Mouse (Mus musculus) neutrophil, adult 5-6 weeks (primary cell): ENCODE results near the gene Ly6g5b. TPM values are rescaled to one million over a fixed set of nuclear protein-coding genes. Genes with fewer than 3 reads are reported as not detected.

Experiments used
- ATAC-seq: fragments of 151-379, 151-347 bp; 2 replicates; pipeline ENCODE4 v1.8.0; 2017; ENCODE audit warnings: mild to moderate bottlenecking, moderate TSS enrichment; ENCODE audit not compliant: insufficient number of reproducible peaks, poor library complexity, low FRiP score, severe bottlenecking; ENCODE audit errors: extremely low read depth
- total RNA-seq: library from RNA; stranded (forward); fragments of 200-1000 nt; gene quantifications from 2 replicates; pipeline ENCODE4 v1.2.3, GENCODE M21; 2017

Ly6g5b gene
- total RNA-seq, 1 experiment from 2014 or later: 0.58 TPM

DNA sequence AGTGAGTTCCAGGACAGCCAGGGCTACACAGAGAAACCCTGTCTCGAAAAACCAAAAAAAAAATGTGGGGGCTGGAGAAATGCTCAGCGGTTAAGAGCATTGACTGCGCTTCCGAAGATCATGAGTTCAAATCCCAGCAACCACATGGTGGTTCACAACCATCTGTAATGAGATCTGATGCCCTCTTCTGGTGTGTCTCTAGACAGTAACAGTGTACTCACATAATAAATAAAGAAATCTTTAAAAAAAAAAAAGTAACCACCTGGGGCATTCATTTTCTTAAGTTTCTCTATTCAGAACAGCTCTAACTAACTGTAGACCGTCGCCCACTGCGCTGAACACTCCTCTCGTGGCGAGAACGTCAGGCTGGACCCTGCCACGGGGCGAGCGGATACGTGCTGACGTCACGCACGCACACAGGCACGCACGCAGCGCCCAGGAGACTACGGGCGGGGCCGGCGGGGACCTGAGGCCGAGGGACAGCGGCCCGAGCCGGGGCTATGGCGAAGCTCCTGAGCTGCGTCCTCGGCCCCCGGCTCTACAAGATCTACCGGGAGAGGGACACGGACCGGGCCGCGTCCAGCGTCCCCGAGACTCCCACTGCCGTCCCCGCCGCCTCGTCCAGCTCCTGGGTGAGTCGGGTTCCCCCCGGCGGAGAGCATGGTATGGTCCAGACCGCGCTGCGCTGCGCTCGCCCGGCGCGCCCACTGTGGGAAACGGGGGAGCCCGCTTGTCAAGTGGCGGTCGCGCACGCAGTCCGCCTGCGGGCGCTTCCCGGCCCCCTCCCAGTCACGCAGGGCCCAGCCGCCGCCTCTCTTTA lies 26.2 kb downstream of the Ly6g5b start, which contains the start of gene Abhd16a:
TSS of gene Abhd16a (plus strand) at position 439 of the 820 bp plus-strand sequence.
- peak; percentile 95 for ATAC-seq

DNA sequence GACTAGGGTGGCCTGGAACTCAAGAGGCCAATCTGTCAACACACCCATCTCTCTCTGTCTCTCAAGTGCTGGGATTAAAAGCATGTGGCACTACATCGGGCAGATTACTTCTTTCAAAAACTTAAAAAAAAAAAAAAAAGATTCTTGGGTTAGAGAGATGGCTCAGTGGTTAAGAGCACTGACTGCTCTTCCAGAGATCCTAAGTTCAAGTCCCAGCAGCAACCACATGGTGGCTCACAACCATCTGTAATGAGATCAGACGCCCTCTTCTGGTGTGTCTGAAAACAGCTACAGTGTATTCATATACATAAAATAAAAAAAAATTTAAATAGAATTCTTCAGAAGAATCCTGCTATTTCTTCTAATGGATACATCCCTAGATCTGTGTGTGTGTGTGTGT lies 27.1 kb downstream of the Ly6g5b start:
- no peak for ATAC-seq

DNA sequence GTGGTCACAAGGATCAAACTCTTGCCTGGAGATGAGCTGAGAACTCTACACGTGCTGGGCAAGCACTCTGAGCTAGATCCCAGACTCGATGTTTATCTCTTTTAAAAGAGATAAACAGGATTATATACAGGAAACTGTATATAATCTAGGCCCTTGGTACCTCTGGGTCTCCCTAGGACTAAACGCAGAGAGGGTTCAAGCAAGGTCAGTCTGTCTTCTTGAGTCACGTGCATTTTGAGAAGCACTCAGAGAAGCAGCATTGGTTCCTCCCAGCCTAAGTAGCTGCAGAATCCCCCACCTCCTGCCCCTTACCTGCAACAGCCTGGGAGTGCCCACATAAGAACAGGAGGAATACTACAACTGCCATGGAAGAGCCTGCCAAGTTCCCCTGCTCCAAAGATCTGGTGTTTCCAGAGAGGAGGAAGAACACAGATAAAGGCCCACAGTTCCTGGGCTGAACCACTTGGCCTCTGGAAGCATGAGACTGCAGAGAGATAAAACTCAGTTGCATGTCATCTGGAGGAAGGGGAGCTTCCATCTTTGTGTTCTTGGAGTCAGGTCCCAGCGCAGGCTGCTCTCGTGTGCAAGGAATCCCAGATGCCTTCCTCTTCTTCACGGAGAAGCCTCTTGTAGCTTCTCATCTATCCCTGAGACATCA lies 29.9 kb downstream of the Ly6g5b start, which contains the start of gene Ly6g6f:
TSS of gene Ly6g6f (minus strand) at position 403 of the 658 bp plus-strand sequence.
- no peak for ATAC-seq

DNA sequence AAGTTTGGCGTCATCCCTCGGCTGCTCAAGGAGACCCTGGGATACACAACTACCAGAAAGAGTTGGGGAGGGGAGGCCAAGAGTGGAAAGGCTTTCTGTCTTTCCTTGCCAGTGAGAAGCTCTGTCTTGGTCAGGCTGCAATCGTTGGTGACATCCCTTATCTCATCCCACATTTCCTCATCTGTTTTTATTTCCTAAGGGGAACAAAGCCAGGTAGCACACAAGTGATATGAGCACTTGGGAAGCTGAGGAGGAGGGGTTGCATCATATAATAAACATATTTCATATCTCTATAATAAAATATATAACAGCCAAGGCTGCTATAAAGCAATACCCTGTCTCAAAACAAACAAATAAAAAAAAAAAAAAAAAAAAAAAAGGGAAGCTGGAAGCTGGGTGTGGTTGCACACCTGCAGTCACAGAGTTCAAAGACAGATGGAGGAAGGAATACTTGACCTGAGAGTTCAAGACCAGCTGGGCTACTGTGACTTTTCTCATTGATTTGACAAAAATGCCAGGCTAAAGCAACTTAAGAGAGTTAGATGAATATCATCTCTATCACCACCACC lies 31.2 kb downstream of the Ly6g5b start:
- ATAC-seq: no peak

DNA sequence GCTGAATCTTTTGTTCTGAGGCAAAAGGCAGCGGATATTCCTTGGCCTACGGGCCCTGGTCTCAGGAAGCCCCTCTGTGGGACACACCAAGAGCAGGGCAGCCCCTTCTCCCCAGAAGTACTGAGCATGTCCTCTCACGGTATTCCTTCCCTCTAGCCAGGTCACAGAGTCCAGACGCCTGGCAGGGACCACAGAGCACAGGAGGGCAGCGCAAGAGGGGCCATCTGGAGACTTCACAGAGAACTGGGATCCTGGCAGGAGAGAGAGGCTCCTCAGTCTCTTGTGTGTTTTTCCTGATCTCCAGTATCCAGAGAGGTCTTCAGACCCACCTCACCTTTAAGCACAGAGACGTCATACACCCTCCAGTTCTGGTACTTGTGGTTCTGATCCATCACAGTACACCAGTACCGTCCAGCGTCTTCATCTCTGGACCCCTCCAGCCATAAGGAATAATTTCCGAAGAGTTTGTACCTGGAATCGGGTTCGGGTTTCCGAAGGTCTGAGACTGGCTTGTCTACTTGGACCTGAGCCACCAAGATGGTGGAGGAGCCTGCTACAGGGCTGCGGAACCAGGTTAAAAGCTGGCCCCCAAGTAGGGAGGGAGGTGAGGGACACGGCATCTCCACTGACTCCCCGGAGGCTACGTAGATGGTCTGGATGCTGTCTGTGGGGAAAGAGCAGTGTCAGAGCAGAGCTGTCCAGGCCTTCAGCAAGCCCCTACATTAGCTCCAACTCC lies 32.2 kb downstream of the Ly6g5b start:
- no peak for ATAC-seq

DNA sequence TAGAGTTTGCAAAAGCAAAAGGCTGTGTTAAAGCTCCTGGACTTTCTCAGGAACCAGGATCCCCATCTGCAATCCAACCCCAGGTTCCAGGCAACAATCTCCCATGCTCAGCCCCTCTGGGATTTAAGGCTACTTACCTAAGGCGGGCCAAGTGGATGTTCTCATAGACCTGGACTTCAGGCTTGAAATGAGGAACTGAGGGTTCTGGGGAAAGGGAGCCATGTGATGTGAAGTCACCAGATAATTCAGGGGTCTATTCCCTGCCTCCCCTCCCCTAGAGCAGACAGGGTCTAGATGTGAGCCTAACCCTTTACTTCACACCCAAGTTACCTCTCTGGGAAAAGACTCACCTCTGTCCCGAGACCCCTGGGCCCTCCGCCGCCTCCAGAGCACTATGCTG lies 34.5 kb downstream of the Ly6g5b start:
- no peak for ATAC-seq

DNA sequence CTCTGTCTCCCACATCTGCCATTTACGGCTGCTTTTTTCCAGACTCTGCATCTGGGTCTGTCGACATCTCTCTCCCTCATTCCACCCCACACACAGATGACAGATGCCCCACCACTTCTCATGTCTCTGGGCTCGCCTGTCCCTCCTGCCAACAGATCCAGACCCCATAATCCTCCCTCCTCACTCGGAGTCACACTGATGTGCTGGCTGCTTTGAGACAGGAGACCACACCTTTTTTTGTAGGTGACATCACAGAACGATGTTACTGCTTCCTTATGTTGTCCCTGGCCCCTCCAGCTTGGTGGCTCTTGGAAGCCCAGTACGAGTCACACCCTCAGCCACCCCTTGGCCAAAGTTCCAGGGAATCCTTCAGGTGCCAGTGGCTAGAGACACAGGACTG lies 35.0 kb downstream of the Ly6g5b start:
- ATAC-seq: no peak

DNA sequence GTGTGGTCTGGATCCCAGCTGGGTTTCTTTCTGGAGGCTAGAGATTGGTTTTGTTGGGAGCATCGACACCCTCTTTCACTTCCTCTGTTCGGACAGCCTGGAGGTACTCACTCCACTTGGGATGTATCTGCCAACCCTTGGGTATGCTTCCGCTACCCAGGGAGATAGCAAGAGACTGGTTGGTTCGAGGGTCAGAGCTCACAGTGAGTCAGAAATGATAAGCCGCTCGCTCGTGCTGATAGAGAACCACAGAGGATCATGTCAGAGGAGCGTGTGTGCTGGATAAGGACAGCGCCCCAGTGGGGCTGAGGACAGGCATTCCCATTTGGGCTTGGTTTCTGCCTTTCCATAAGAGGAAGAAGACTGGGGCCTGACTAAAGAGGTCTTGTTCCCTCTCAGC lies 35.5 kb downstream of the Ly6g5b start:
- no peak for ATAC-seq

DNA sequence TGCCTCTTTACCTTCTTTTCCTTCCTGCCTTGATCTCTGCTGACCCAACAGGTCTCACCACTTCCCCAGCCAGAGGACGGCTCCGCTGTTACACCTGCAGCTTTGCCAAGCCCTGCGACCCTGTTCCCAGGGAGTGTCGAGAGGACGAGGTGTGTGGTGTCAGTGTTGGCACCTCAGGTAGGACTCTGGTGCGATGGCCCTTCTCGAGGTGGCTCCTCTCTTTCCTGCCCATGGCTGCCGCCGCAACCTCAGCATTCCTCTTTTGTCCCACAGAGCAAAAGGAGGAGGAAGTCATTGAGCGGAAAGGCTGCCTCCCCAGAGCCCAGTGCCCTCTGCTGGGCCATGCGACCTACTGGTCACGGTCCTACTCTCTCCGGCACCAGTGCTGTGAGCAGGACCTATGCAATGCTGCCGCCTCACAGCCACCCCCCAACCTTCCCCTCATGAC lies 37.4 kb downstream of the Ly6g5b start, which contains the start of gene Ly6g6d:
TSS of gene Ly6g6d (minus strand) at position 280 of the 448 bp plus-strand sequence.
- peak; percentile 45 for ATAC-seq

DNA sequence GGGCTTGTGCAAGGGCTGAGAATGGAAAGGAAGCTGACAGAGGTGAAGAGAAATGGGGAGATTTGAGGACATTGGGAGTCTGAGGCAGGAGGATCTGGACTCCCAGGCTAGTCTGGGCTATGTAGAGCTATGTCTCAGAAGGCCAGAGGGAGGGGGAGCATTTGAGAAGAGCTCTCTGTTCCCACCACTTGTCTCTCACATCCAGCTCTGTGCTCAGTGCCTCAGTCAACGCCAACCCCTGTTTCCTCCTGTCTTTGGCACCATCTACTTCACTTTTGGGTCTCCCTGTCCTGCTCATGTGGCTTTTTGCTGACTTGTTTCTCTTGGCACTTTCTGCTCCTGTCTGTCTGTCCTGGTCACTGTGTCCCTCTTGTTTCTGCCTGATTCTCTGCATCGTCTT lies 37.9 kb downstream of the Ly6g5b start:
- no peak for ATAC-seq

DNA sequence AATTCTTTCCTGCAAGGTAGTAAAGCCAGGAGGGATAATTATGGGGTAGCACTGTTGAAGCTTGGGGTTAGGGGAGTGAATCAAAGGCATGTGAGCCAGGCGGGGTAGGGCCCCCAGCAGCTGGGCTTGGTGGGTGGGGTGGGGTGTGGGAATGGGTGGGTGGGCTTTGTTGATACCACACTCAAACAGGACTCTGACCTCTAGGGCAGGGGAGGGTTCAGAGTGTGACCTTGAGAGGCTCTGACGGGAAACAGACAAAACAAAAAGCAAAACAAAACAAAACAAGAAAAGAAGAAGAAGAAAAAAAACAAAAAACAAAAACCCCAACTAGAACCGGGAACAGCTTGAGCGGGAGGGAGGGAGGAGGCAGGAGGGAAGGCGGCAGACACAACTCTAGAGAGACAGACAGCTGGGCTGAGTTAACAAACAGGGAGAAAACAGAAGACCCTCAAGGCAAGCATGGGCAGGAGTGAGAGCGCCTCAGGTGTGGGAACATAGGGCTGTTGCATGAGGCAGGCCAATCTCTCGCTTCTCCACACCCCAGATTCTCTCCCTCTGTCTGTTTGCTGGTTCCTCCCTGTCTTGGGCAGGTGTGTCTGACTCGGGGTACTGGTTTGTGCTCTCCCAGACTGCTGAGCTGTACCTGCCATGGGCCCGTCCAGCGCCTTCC lies 38.6 kb downstream of the Ly6g5b start, which contains the start of gene Ly6g6e:
TSS of gene Ly6g6e (plus strand) at position 396 of the 670 bp plus-strand sequence.
- ATAC-seq: no peak

DNA sequence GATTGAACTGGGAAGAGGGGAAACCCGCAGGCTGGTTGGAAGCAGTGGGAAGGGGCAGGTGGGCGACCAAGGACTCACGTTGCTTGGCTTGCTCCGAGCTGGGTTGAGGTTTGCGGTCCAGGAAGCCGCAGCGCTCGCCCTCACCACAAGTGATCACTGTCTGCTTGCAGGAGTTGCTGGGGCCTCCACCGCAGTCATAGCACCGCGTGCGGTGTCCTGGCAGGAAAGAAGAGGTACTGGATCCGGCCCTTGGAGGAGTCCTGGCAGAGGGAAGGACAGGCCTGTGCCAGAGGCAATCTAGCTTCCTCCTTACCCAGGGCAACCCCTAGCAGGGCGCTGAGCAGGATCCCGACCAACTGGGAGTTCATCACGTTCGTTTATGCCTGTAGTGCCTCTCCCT lies 41.1 kb downstream of the Ly6g5b start:
- ATAC-seq: no peak

DNA sequence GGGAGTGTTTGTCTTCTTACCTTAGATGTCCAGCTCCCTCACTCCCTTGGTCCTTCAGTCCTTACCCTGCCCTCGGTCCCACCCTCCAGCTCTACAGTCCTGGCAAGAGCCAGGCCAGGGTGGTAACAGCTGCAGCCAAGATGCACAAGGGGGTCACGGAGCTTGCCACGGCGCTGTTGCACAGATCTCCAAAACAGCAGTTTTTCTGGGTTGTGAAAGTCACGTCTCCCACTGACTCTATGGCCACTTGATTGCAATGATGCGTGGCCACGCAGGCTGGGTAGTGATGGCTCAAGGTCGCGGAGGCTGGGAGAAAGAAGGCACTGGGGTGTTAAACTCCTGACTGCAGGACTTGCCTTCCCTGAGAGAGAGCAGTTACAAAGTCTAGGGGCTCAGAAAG lies 43.8 kb downstream of the Ly6g5b start:
- no peak for ATAC-seq

DNA sequence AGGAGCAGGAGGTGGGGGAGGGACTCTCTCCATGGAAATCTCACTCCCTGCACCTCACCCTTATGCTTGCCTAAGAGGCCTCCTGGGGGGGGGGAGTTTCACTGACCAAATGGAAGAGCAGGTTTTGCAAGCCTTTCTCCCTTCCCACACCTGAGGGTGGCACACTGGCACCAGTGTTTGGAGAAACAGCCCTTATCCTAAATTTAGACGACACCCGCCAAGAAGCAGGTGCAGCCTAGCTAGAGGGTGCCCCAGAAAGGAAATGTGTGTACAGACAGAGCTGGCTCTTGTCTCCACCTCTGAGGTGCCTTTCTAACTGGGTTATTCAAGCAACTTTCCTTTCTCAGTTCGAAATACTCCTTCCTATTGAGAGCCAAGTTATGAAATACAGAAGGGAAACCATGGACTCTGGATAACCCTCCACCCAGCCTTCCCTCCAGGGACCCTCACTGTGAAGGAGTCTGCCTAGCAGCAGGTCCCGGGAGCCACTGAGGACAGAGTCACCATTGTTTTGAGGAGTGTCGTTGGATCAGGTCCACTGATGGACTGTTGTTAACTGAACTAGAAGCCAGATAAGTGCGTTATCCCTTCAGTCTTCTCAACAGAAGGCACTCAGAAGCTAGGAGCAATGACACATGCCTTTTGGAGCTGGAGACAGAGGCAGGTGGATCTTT lies 44.5 kb downstream of the Ly6g5b start:
- no peak for ATAC-seq

DNA sequence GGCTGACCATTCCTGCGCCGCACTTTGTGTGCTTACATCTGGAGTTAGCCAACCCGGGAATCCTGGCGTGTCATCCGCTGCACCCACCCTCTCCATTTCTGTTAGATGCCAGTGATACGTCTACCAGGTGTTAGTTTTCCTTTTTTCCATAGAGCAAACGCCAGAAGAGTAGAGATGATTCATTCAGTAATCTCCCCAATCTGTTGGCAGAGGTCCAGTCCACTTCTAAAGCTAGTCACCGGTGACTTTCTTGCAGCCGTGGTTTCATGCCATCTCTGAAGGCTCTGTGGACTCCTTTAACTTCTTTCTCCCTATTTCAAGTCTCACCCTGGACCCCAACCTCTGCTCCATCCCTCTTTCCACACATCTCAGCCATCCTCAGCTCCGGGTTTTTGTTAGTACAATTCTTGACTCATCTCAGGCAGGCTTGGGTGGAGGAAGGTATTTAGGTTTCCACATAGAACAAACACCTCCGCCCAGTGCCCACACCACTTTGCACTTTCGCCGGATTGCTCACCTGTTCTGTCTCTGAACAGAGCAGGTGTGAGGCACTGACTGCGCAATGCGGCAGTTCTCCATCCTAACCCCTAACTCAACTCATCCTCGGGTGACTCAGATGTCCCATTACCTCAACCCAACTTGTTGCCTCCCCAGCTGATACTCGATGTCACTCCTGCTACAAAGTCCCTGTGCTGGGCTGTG lies 46.9 kb downstream of the Ly6g5b start:
- ATAC-seq: no peak

DNA sequence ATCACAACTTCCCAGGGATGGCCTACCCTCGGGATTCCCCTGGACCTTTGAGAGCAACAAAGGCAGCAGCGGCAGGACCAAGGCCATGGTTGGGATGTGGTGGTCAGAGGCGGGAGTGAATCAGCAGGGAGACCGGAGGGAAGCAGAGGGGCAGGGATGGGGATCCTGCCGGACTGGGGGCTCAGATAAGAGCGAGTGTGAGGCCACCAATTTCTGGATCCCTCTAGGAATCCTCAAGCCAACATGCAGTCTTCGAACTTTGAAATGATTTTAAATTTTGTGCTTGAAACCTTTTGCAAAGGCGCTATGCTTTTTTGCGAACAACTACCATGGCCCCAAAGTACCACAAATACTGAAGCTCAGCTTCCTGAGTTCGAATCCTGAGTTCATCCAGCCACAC lies 49.1 kb downstream of the Ly6g5b start, which contains the start of gene Mpig6b:
TSS of gene Mpig6b (minus strand) at position 101 of the 400 bp plus-strand sequence.
- no peak for ATAC-seq
